Mouse (Mus musculus) spleen, adult 2 months (tissue): Measurements from ENCODE around the gene Gp1ba. TPM values are rescaled to one million over a fixed set of nuclear protein-coding genes. Genes with fewer than 3 reads are reported as not detected.

Experiments used
- DNase-seq, 2 experiments: peaks; one replicate each; pipeline versions ENCODE4 v3.0.0 to v3.0.0-alpha.2; 2012 to 2021; ENCODE audit warnings: low spot score in 2 of 2, low read depth in 1 of 2
- H3K27ac ChIP-seq: fragments of 200-500 bp; 2 replicates; pipeline ENCODE4 v1.5.1; 2012; ENCODE audit warnings: low read length, inconsistent platforms; ENCODE audit not compliant: insufficient read depth
- H3K27me3 ChIP-seq: fragments of 200-500 bp; 2 replicates; pipeline ENCODE4 v1.6.1; 2012; ENCODE audit warnings: mild to moderate bottlenecking, moderate library complexity, low read length, inconsistent platforms; ENCODE audit not compliant: control insufficient read depth, insufficient read depth
- H3K36me3 ChIP-seq: fragments of 200-500 bp; 2 replicates; pipeline ENCODE4 v1.6.1; 2012; ENCODE audit warnings: mild to moderate bottlenecking, low read length, inconsistent platforms; ENCODE audit not compliant: control insufficient read depth, insufficient read depth
- H3K4me1 ChIP-seq: fragments of 200-500 bp; 2 replicates; pipeline ENCODE4 v1.6.1; 2011; ENCODE audit warnings: inconsistent platforms; ENCODE audit not compliant: control insufficient read depth, insufficient read depth, insufficient read length
- H3K4me3 ChIP-seq: fragments of 200-500 bp; 2 replicates; pipeline ENCODE4 v1.5.1; 2011; ENCODE audit warnings: mild to moderate bottlenecking, inconsistent platforms; ENCODE audit not compliant: insufficient read depth, insufficient read length; ENCODE audit errors: extremely low read depth
- CTCF ChIP-seq: fragments of 200-500 bp; IDR thresholded peaks from 2 replicates; pipeline ENCODE4 v1.5.1; 2011; ENCODE audit warnings: mild to moderate bottlenecking, inconsistent platforms; ENCODE audit not compliant: insufficient read depth, insufficient read length, insufficient replicate concordance; ENCODE audit errors: extremely low read depth
- POLR2A ChIP-seq: fragments of 200-500 bp; IDR thresholded peaks from 2 replicates; pipeline ENCODE4 v1.6.1; 2011; ENCODE audit warnings: low read depth, low read length, inconsistent platforms
- WGBS: fragments of 180-500 bp; shearing (Covaris S2); methylation state at CpG from one replicate; pipeline ENCODE4 v1.1.7; 2018; 5-methylcytosine and 5-hydroxymethylcytosine counted together
- polyA plus RNA-seq: library from polyadenylated mRNA; depleted of rRNA; stranded (reverse); fragments of >200 nt; gene quantifications from 2 replicates; pipeline ENCODE4 v1.2.3, GENCODE M21; 2012

Gene Gp1ba
- polyA plus RNA-seq, 1 experiment: 9.3 TPM

DNA sequence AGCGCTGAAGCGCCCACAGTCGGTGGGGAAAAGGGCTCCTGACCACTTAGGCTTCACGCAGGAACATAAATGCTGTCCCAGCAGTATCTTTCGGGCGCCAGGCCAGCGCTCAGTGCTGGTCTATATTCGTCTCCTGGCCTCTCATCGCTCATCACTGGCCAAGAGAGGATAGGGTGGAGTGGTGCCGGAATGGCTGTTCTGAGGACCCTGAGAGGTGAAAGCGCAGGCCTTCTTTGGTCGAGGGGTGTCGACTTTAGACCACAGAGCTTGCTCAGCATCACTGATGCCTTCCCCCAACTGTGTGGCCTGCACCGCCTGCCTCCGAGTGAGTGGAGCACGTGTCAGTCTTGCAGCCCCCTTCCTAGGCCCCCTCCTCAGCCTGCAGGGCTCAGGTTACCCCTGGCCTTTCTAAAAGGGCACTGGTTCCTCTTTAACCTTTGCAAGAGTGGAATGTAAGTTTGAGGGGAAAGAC lies 17.6 kb downstream of the Gp1ba start:
- peaks cover 22% of the 10 kb centered on the region; the same call in 1 of the 2 replicates for H3K4me1 ChIP-seq
- H3K36me3 ChIP-seq: peaks cover 22% of the 10 kb centered on the region
- 54% methylated on average over 16 of the region's 16 CpGs for WGBS

GRCm38 (mm10) chr11:70656964-70657363 lies 18.0 kb downstream of the Gp1ba start, which contains the start of gene Eno3:
Gene Eno3 (plus strand): TSS chr11:70657202.
- no peak for DNase-seq
- WGBS: 49% methylated on average over 3 of the region's 3 CpGs
- Histone ChIP-seq H3K4me1 (peaks cover 22% of the 10 kb centered on the region; the same call in 1 of the 2 replicates), H3K4me3 (peak within 1 kb of the TSS; percentile 74), H3K36me3 (peaks cover 18% of the 10 kb centered on the region), H3K27me3 (no peaks in the 10 kb centered on the region), H3K27ac (peak within 1 kb of the TSS; percentile 97)
- TF ChIP-seq POLR2A (no peak), CTCF (no peak)

More for the DNA sequence above, 17.6 kb downstream of the Gp1ba start:
- no peak for DNase-seq
- Histone ChIP-seq H3K4me3 (peak overlapping the region; percentile 74; the same call in 1 of the 2 replicates), H3K27me3 (no peaks in the 10 kb centered on the region), H3K27ac (peak overlapping the region; percentile 97)
- TF ChIP-seq POLR2A: no peak
- TF ChIP-seq CTCF: no peak

GRCm38 (mm10) chr11:70657573-70657972 lies 18.7 kb downstream of the Gp1ba start:
- Histone ChIP-seq H3K4me1 (peaks cover 22% of the 10 kb centered on the region; the same call in 1 of the 2 replicates), H3K4me3 (no peak overlapping the region), H3K27ac (no peak overlapping the region), H3K27me3 (no peaks in the 10 kb centered on the region), H3K36me3 (peaks cover 14% of the 10 kb centered on the region)
- no peak for DNase-seq
- WGBS: 48% methylated on average over 6 of the region's 6 CpGs
- TF ChIP-seq CTCF (no peak), POLR2A (no peak)

GRCm38 (mm10) chr11:70657991-70658390 lies 19.1 kb downstream of the Gp1ba start:
- H3K36me3 ChIP-seq: peaks cover 14% of the 10 kb centered on the region
- no peaks in the 10 kb centered on the region for H3K27me3 ChIP-seq
- H3K4me3 ChIP-seq: no peak overlapping the region
- TF ChIP-seq POLR2A (no peak), CTCF (no peak)
- WGBS: 84% methylated on average over 9 of the region's 9 CpGs
- peaks cover 22% of the 10 kb centered on the region; the same call in 1 of the 2 replicates for H3K4me1 ChIP-seq
- H3K27ac ChIP-seq: no peak overlapping the region
- DNase-seq: no peak

GRCm38 (mm10) chr11:70658521-70658920 lies 19.6 kb downstream of the Gp1ba start:
- Histone ChIP-seq H3K36me3 (peaks cover 12% of the 10 kb centered on the region), H3K27ac (no peak overlapping the region), H3K27me3 (no peaks in the 10 kb centered on the region), H3K4me3 (no peak overlapping the region), H3K4me1 (peaks cover 22% of the 10 kb centered on the region; the same call in 1 of the 2 replicates)
- DNase-seq: no peak
- WGBS: 62% methylated on average over 5 of the region's 5 CpGs
- TF ChIP-seq CTCF (no peak), POLR2A (no peak)

DNA sequence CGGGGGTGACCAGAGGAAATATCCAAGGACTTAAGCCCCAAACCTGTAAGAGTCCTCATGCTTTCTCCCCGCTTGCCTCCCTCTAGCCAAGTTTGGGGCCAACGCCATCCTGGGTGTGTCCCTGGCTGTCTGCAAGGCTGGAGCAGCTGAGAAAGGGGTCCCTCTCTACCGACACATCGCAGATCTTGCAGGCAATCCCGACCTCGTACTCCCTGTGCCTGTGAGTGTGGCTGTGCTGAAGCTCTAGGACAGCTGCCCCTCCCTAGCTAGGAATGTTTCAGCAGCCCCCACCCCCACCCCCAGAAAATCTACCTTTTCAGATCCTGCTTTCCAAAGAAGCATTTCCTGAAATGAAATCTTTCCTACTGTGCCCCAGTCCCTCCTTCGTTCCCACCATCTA lies 20.0 kb downstream of the Gp1ba start:
- no peak for DNase-seq
- TF ChIP-seq CTCF: no peak
- TF ChIP-seq POLR2A: no peak
- H3K36me3 ChIP-seq: peaks cover 11% of the 10 kb centered on the region
- no peaks in the 10 kb centered on the region for H3K27me3 ChIP-seq
- H3K4me1 ChIP-seq: peaks cover 22% of the 10 kb centered on the region; the same call in 1 of the 2 replicates
- no peak overlapping the region for H3K27ac ChIP-seq
- WGBS: 90% methylated on average over 8 of the region's 8 CpGs
- no peak overlapping the region for H3K4me3 ChIP-seq

GRCm38 (mm10) chr11:70660571-70660970 lies 21.6 kb downstream of the Gp1ba start:
- WGBS: 91% methylated on average over 8 of the region's 8 CpGs
- Histone ChIP-seq H3K36me3 (peaks cover 20% of the 10 kb centered on the region), H3K4me3 (no peak overlapping the region), H3K27me3 (no peaks in the 10 kb centered on the region), H3K4me1 (peaks cover 22% of the 10 kb centered on the region; the same call in 1 of the 2 replicates), H3K27ac (no peak overlapping the region)
- DNase-seq: no peak
- TF ChIP-seq CTCF: no peak
- no peak for TF ChIP-seq POLR2A
